ENCODE assay signal across 12 mouse cellular contexts in genomic region chr11:75275035-75275434, GRCm38 (mm10).
A peak's percentile ranks its signal among the peaks of the same experiment; 100 is the strongest.
DNase-seq lines count a peak whose midpoint lies in the region; ATAC-seq and TF ChIP-seq lines count a peak whose summit lies in the region.
"Had no signal": no experiment of that assay in that cellular context is flagged by ENCODE, and none has a peak within 500 bp of the region (broad histone marks: within the 10 kb centered on the region; RNA-seq: fewer than 3 reads in every experiment).

No protein-coding gene starts in this region.

- H3K4me2 ChIP-seq in forebrain, embryonic 15.5 days (replicated peaks): no peak overlapping the region
- no peak overlapping the region for H3K4me2 ChIP-seq in forebrain, postnatal 0 days (ENCODE audit: low read depth)
- H3K4me2 ChIP-seq in hindbrain, embryonic 11.5 days (replicated peaks; ENCODE audit: low read depth, low read length): no peak overlapping the region
- no peak overlapping the region for H3K4me2 ChIP-seq in midbrain, embryonic 13.5 days (replicated peaks)

- no peaks in the 10 kb centered on the region for H3K36me3 ChIP-seq in forebrain, embryonic 15.5 days
- H3K36me3 ChIP-seq in forebrain, postnatal 0 days (ENCODE audit: insufficient read depth): no peaks in the 10 kb centered on the region
- H3K36me3 ChIP-seq in hindbrain, embryonic 11.5 days (ENCODE audit: control insufficient read depth, insufficient read depth, low read length): no peaks in the 10 kb centered on the region
- no peaks in the 10 kb centered on the region for H3K36me3 ChIP-seq in midbrain, embryonic 13.5 days

- no peak for DNase-seq in forebrain, postnatal 0 days
- DNase-seq in layer of hippocampus, adult 2 months (ENCODE audit: low spot score in 2 of 2): no peak
- DNase-seq in layer of hippocampus, adult 8-10 months (ENCODE audit: low spot score in 2 of 2): no peak
- no peak for DNase-seq in hindbrain, embryonic 11.5 days (ENCODE audit: low spot score)
- DNase-seq in left cerebral cortex, adult 2 months (ENCODE audit: extremely low spot score in 1 of 2, low spot score in 2 of 2): no peak
- DNase-seq in left cerebral cortex, adult 11 months (ENCODE audit: low spot score): no peak
- DNase-seq: cerebellum, adult 8-10 months; kidney, postnatal 10 days; right cerebral cortex, postnatal 14 days had no signal

- TF ChIP-seq CTCF in forebrain, postnatal 0 days (IDR thresholded peaks at IDR 0.05; ENCODE audit: low read depth): no peak
- TF ChIP-seq CTCF in layer of hippocampus, adult 2 months (conservative IDR thresholded peaks at IDR 0.05): no peak
- TF ChIP-seq CTCF in left cerebral cortex, adult 2 months (IDR thresholded peaks at IDR 0.05): no peak

- ATAC-seq in forebrain, embryonic 15.5 days (replicated peaks): peak; percentile 26; the same call in 1 of the 2 replicates
- no peak for ATAC-seq in forebrain, postnatal 0 days
- peak; percentile 30; the same call in 1 of the 2 replicates for ATAC-seq in hindbrain, embryonic 11.5 days (ENCODE audit: low FRiP score)
- peak; percentile 35; the same call in 1 of the 2 replicates for ATAC-seq in midbrain, embryonic 13.5 days

- H3K4me1 ChIP-seq in forebrain, embryonic 15.5 days: peaks cover 40% of the 10 kb centered on the region
- H3K4me1 ChIP-seq in forebrain, postnatal 0 days (ENCODE audit: insufficient read depth): peaks cover 36% of the 10 kb centered on the region
- peaks cover 9% of the 10 kb centered on the region for H3K4me1 ChIP-seq in hindbrain, embryonic 11.5 days (replicated peaks; ENCODE audit: control insufficient read depth, insufficient read depth, low read length)
- peaks cover 63% of the 10 kb centered on the region for H3K4me1 ChIP-seq in midbrain, embryonic 13.5 days (replicated peaks)

- WGBS in forebrain, embryonic 15.5 days: 38% methylated on average over 6 of the region's 6 CpGs
- 33% methylated on average over 6 of the region's 6 CpGs for WGBS in forebrain, postnatal 0 days
- WGBS in hindbrain, embryonic 11.5 days: 16% methylated on average over 6 of the region's 6 CpGs
- WGBS in midbrain, embryonic 13.5 days: 9% methylated on average over 6 of the region's 6 CpGs

- intact Hi-C loops in left cerebral cortex, adult 2 months (cut with DNase I): no loop called here

- H3K27me3 ChIP-seq in forebrain, embryonic 15.5 days: no peaks in the 10 kb centered on the region; the same call in 1 of the 2 replicates
- H3K27me3 ChIP-seq in forebrain, postnatal 0 days (ENCODE audit: insufficient read depth, low read length): no peaks in the 10 kb centered on the region
- H3K27me3 ChIP-seq in hindbrain, embryonic 11.5 days (ENCODE audit: control insufficient read depth, insufficient read depth, low read length): no peaks in the 10 kb centered on the region
- H3K27me3 ChIP-seq in midbrain, embryonic 13.5 days: no peaks in the 10 kb centered on the region; the same call in 1 of the 2 replicates

- no peak overlapping the region for H3K4me3 ChIP-seq in forebrain, embryonic 15.5 days
- H3K4me3 ChIP-seq in forebrain, postnatal 0 days (ENCODE audit: low read depth, low read length): no peak overlapping the region
- H3K4me3 ChIP-seq in layer of hippocampus, adult 2 months: no peak overlapping the region
- H3K4me3 ChIP-seq in hindbrain, embryonic 11.5 days (ENCODE audit: low read depth, low read length): no peak overlapping the region
- no peak overlapping the region for H3K4me3 ChIP-seq in midbrain, embryonic 13.5 days (replicated peaks)
- H3K4me3 ChIP-seq in left cerebral cortex, adult 2 months: no peak overlapping the region

- no peak overlapping the region for H3K9ac ChIP-seq in forebrain, embryonic 15.5 days (replicated peaks)
- no peak overlapping the region for H3K9ac ChIP-seq in forebrain, postnatal 0 days
- H3K9ac ChIP-seq in hindbrain, embryonic 11.5 days (ENCODE audit: low read depth, low read length): peak overlapping the region; percentile 34; the same call in 1 of the 2 replicates
- no peak overlapping the region for H3K9ac ChIP-seq in midbrain, embryonic 13.5 days (replicated peaks)
- H3K9ac ChIP-seq: liver, embryonic 14.5 days had no signal

- 0 out of 2 replicates have a peak overlapping the region, but pooled peaks have one; percentile 0 for H3K27ac ChIP-seq in forebrain, embryonic 15.5 days (replicated peaks)
- no peak overlapping the region for H3K27ac ChIP-seq in forebrain, postnatal 0 days (ENCODE audit: low read depth, low read length)
- peak overlapping the region; percentile 43; the same call in 1 of the 2 replicates for H3K27ac ChIP-seq in layer of hippocampus, adult 2 months
- no peak overlapping the region for H3K27ac ChIP-seq in hindbrain, embryonic 11.5 days (ENCODE audit: low read depth, low read length)
- peak overlapping the region; percentile 44 for H3K27ac ChIP-seq in midbrain, embryonic 13.5 days
- no peak overlapping the region; the same call in 1 of the 2 replicates for H3K27ac ChIP-seq in left cerebral cortex, adult 2 months
- H3K27ac ChIP-seq: liver, embryonic 14.5 days had no signal

- H3K9me3 ChIP-seq in forebrain, embryonic 15.5 days: no peaks in the 10 kb centered on the region
- H3K9me3 ChIP-seq in forebrain, postnatal 0 days (ENCODE audit: low read length): no peaks in the 10 kb centered on the region
- H3K9me3 ChIP-seq in hindbrain, embryonic 11.5 days (ENCODE audit: control insufficient read depth, low read length): no peaks in the 10 kb centered on the region
- no peaks in the 10 kb centered on the region for H3K9me3 ChIP-seq in midbrain, embryonic 13.5 days

Comparison
In these comparisons a context has a peak if more than half of its experiments do, and no peak if none do; other contexts are left out.
1. H3K27ac ChIP-seq: peak in forebrain, embryonic 15.5 days (single experiment), layer of hippocampus, adult 2 months (single experiment) and midbrain, embryonic 13.5 days (single experiment); none in forebrain, postnatal 0 days (single experiment), hindbrain, embryonic 11.5 days (single experiment) and left cerebral cortex, adult 2 months (single experiment).